In genomic region chr2:125704907-125705631, GRCm38 (mm10) we compare ENCODE assay signal across 16 mouse cellular contexts. TPM values are rescaled to one million over a fixed set of nuclear protein-coding genes. Genes with fewer than 3 reads are reported as not detected.
DNase-seq lines count a peak whose midpoint lies in the region; ATAC-seq lines count a peak whose summit lies in the region.
"Had no signal": no experiment of that assay in that cellular context is flagged by ENCODE, and none has a peak within 500 bp of the region (broad histone marks: within the 10 kb centered on the region; RNA-seq: fewer than 3 reads in every experiment).

No protein-coding gene starts in this region.

- ATAC-seq in hindbrain, embryonic 13.5 days (ENCODE audit: low FRiP score): peak; percentile 83
- ATAC-seq in midbrain, embryonic 15.5 days (replicated peaks): peak; percentile 85
- ATAC-seq in kidney, embryonic 14.5 days (ENCODE audit: low FRiP score, low TSS enrichment): no peak
- ATAC-seq in CD4-positive, CD25-positive, alpha-beta regulatory T cell, adult 4 months: no peak
- ATAC-seq: inflammation-experienced regulatory T-cells, adult 6 months had no signal

- H3K9ac ChIP-seq in hindbrain, embryonic 13.5 days: no peak overlapping the region
- H3K9ac ChIP-seq in midbrain, embryonic 15.5 days: no peak overlapping the region
- no peak overlapping the region for H3K9ac ChIP-seq in kidney, embryonic 14.5 days (ENCODE audit: low read depth, low read length)
- H3K9ac ChIP-seq: heart, embryonic 15.5 days; liver, embryonic 15.5 days had no signal

- H3K27ac ChIP-seq in forebrain, embryonic 10.5 days: peak overlapping the region; percentile 65
- H3K27ac ChIP-seq in hindbrain, embryonic 13.5 days: peak overlapping the region; percentile 30
- 0 out of 2 replicates have a peak overlapping the region, but pooled peaks have one; percentile 10 for H3K27ac ChIP-seq in midbrain, embryonic 15.5 days
- H3K27ac ChIP-seq in kidney, embryonic 14.5 days (ENCODE audit: low read depth, low read length): no peak overlapping the region
- H3K27ac ChIP-seq in heart, embryonic 10.5 days: no peak overlapping the region
- H3K27ac ChIP-seq: heart, embryonic 15.5 days; liver, embryonic 15.5 days had no signal

- WGBS in forebrain, embryonic 10.5 days: 31% methylated on average over 12 of the region's 12 CpGs
- 28% methylated on average over 12 of the region's 12 CpGs for WGBS in hindbrain, embryonic 13.5 days
- WGBS in midbrain, embryonic 15.5 days: 27% methylated on average over 12 of the region's 12 CpGs
- 67% methylated on average over 12 of the region's 12 CpGs for WGBS in kidney, embryonic 14.5 days
- 52% methylated on average over 12 of the region's 12 CpGs for whole genome bisulfite sequencing in heart, embryonic 10.5 days

- peaks cover 8% of the 10 kb centered on the region; the same call in 1 of the 2 replicates for H3K27me3 ChIP-seq in forebrain, embryonic 10.5 days (ENCODE audit: poor library complexity, severe bottlenecking)
- no peaks in the 10 kb centered on the region for H3K27me3 ChIP-seq in hindbrain, embryonic 13.5 days
- H3K27me3 ChIP-seq in midbrain, embryonic 15.5 days (replicated peaks): no peaks in the 10 kb centered on the region
- no peaks in the 10 kb centered on the region for H3K27me3 ChIP-seq in kidney, embryonic 14.5 days (ENCODE audit: control insufficient read depth, insufficient read depth, low read length)
- H3K27me3 ChIP-seq in heart, embryonic 10.5 days (ENCODE audit: insufficient read depth, poor library complexity, severe bottlenecking): no peaks in the 10 kb centered on the region
- H3K27me3 ChIP-seq: heart, embryonic 15.5 days; liver, embryonic 15.5 days had no signal

- H3K36me3 ChIP-seq in forebrain, embryonic 10.5 days (replicated peaks): no peaks in the 10 kb centered on the region
- no peaks in the 10 kb centered on the region for H3K36me3 ChIP-seq in hindbrain, embryonic 13.5 days
- no peaks in the 10 kb centered on the region for H3K36me3 ChIP-seq in midbrain, embryonic 15.5 days (replicated peaks)
- no peaks in the 10 kb centered on the region for H3K36me3 ChIP-seq in kidney, embryonic 14.5 days (ENCODE audit: control insufficient read depth, insufficient read depth, low read length)
- no peaks in the 10 kb centered on the region for H3K36me3 ChIP-seq in heart, embryonic 10.5 days
- H3K36me3 ChIP-seq: heart, embryonic 15.5 days; liver, embryonic 15.5 days had no signal

- DNase-seq in ZHBTc4 (ENCODE audit: low read depth, low spot score): peak; percentile 93
- peak; percentile 39 for DNase-seq in forebrain, embryonic 10.5 days (ENCODE audit: extremely low spot score, low spot score)
- DNase-seq in heart, embryonic 10.5 days (ENCODE audit: low spot score): no peak
- no peak for DNase-seq in testis, postnatal 10 days (ENCODE audit: low spot score)
- DNase-seq: cerebellum, adult 11 months; gastrocnemius, postnatal 25 days; kidney, postnatal 10 days; layer of hippocampus, adult 9-11 months; lung, postnatal 4 days had no signal

- H3K9me3 ChIP-seq in forebrain, embryonic 10.5 days: no peaks in the 10 kb centered on the region
- no peaks in the 10 kb centered on the region for H3K9me3 ChIP-seq in hindbrain, embryonic 13.5 days
- H3K9me3 ChIP-seq in midbrain, embryonic 15.5 days: no peaks in the 10 kb centered on the region
- H3K9me3 ChIP-seq in kidney, embryonic 14.5 days (ENCODE audit: control insufficient read depth, low read length): no peaks in the 10 kb centered on the region
- no peaks in the 10 kb centered on the region for H3K9me3 ChIP-seq in heart, embryonic 10.5 days
- H3K9me3 ChIP-seq: heart, embryonic 15.5 days; liver, embryonic 15.5 days had no signal

- H3K4me3 ChIP-seq in forebrain, embryonic 10.5 days: no peak overlapping the region
- no peak overlapping the region for H3K4me3 ChIP-seq in hindbrain, embryonic 13.5 days
- no peak overlapping the region for H3K4me3 ChIP-seq in midbrain, embryonic 15.5 days
- H3K4me3 ChIP-seq in kidney, embryonic 14.5 days (ENCODE audit: low read length): no peak overlapping the region
- H3K4me3 ChIP-seq in heart, embryonic 10.5 days: no peak overlapping the region
- H3K4me3 ChIP-seq: heart, embryonic 15.5 days; liver, embryonic 15.5 days had no signal

- peaks cover 20% of the 10 kb centered on the region for H3K4me1 ChIP-seq in forebrain, embryonic 10.5 days
- peaks cover 17% of the 10 kb centered on the region for H3K4me1 ChIP-seq in hindbrain, embryonic 13.5 days (replicated peaks)
- peaks cover 7% of the 10 kb centered on the region for H3K4me1 ChIP-seq in midbrain, embryonic 15.5 days
- no peaks in the 10 kb centered on the region for H3K4me1 ChIP-seq in kidney, embryonic 14.5 days (ENCODE audit: control insufficient read depth, insufficient read depth, low read length)
- H3K4me1 ChIP-seq in heart, embryonic 10.5 days: no peaks in the 10 kb centered on the region
- H3K4me1 ChIP-seq: liver, embryonic 15.5 days had no signal

- no peak overlapping the region for H3K4me2 ChIP-seq in hindbrain, embryonic 13.5 days
- H3K4me2 ChIP-seq in midbrain, embryonic 15.5 days: no peak overlapping the region
- H3K4me2 ChIP-seq in kidney, embryonic 14.5 days (replicated peaks; ENCODE audit: low read depth, low read length): no peak overlapping the region
- H3K4me2 ChIP-seq: heart, embryonic 15.5 days; liver, embryonic 15.5 days had no signal

RNA-seq across cellular contexts. Expression of gene Shc4, which starts 18.9 kb away (rescaled TPM):
- polyA plus RNA-seq in forebrain, embryonic 10.5 days (2016; fragmentation: Nextera tagmentation; extraction: Ambion mirVana): 1.4 TPM in 2 replicates
- 2.8 and 3.0 TPM in 2 replicates for polyA plus RNA-seq in hindbrain, embryonic 13.5 days (2015; fragmentation: Nextera tagmentation; extraction: Ambion mirVana)
- 3.6 and 3.7 TPM in 2 replicates for polyA plus RNA-seq in midbrain, embryonic 15.5 days (2015; fragmentation: Nextera tagmentation; extraction: Ambion mirVana)
- polyA plus RNA-seq in kidney, embryonic 14.5 days (2014; fragmentation: Nextera tagmentation; extraction: Ambion mirVana): 0.76 and 1.6 TPM in 2 replicates
- polyA plus RNA-seq in CD4-positive, CD25-positive, alpha-beta regulatory T cell, adult 4 months (2017; shearing (Covaris generic)): not detected
- polyA plus RNA-seq in heart, embryonic 10.5 days (2016; fragmentation: Nextera tagmentation; extraction: Ambion mirVana): 1.5 and 2.2 TPM in 2 replicates

RNA-seq across cellular contexts. Expression of gene Eid1, which starts 32.2 kb away (rescaled TPM):
- polyA plus RNA-seq in forebrain, embryonic 10.5 days (2016; fragmentation: Nextera tagmentation; extraction: Ambion mirVana): 123 and 126 TPM in 2 replicates
- 398 and 400 TPM in 2 replicates for polyA plus RNA-seq in hindbrain, embryonic 13.5 days (2015; fragmentation: Nextera tagmentation; extraction: Ambion mirVana)
- polyA plus RNA-seq in midbrain, embryonic 15.5 days (2015; fragmentation: Nextera tagmentation; extraction: Ambion mirVana): 376 and 397 TPM in 2 replicates
- polyA plus RNA-seq in kidney, embryonic 14.5 days (2014; fragmentation: Nextera tagmentation; extraction: Ambion mirVana): 163 and 167 TPM in 2 replicates
- polyA plus RNA-seq in CD4-positive, CD25-positive, alpha-beta regulatory T cell, adult 4 months (2017; shearing (Covaris generic)): 1 to 10 TPM; 4.5 to 7.5 TPM
- 124 and 142 TPM in 2 replicates for polyA plus RNA-seq in heart, embryonic 10.5 days (2016; fragmentation: Nextera tagmentation; extraction: Ambion mirVana)

Comparison
In these comparisons a context has a peak if more than half of its experiments do, and no peak if none do; other contexts are left out.
1. DNase-seq: peak in ZHBTc4 (single experiment) and forebrain, embryonic 10.5 days (single experiment); none in heart, embryonic 10.5 days (single experiment) and testis, postnatal 10 days (single experiment).
2. H3K27ac ChIP-seq: peak in forebrain, embryonic 10.5 days (single experiment), hindbrain, embryonic 13.5 days (single experiment) and midbrain, embryonic 15.5 days (single experiment); none in kidney, embryonic 14.5 days (single experiment) and heart, embryonic 10.5 days (single experiment).
3. ATAC-seq: peak in hindbrain, embryonic 13.5 days (single experiment) and midbrain, embryonic 15.5 days (single experiment); none in kidney, embryonic 14.5 days (single experiment) and CD4-positive, CD25-positive, alpha-beta regulatory T cell, adult 4 months (single experiment).
4. RNA of gene Eid1, which starts 32.2 kb away (polyA plus RNA-seq): 398 to 400 TPM in hindbrain, embryonic 13.5 days, 376 to 397 TPM in midbrain, embryonic 15.5 days, 163 to 167 TPM in kidney, embryonic 14.5 days, 124 to 142 TPM in heart, embryonic 10.5 days and 123 to 126 TPM in forebrain, embryonic 10.5 days; 4.5 to 7.5 TPM in CD4-positive, CD25-positive, alpha-beta regulatory T cell, adult 4 months; every median in the first group is over 10 times any median in the second.